8 mouse cellular contexts compared by ENCODE assay signal in genomic region chr4:62998908-62999307, GRCm38 (mm10). TPM values are rescaled to one million over a fixed set of nuclear protein-coding genes. Genes with fewer than 3 reads are reported as not detected.
DNase-seq lines count a peak whose midpoint lies in the region; ATAC-seq lines count a peak whose summit lies in the region.

No protein-coding gene starts in this region.

- H3K4me3 ChIP-seq in lung, embryonic 16.5 days (ENCODE audit: low read length) = no peak overlapping the region
- H3K4me3 ChIP-seq in embryonic facial prominence, embryonic 13.5 days = no peak overlapping the region
- H3K4me3 ChIP-seq in hindbrain, embryonic 12.5 days = no peak overlapping the region
- H3K4me3 ChIP-seq in liver, embryonic 13.5 days (replicated peaks) = no peak overlapping the region

- H3K4me2 ChIP-seq in lung, embryonic 16.5 days (ENCODE audit: low read depth, low read length) = peak overlapping the region; percentile 19; the same call in 1 of the 2 replicates
- peak overlapping the region; percentile 30 for H3K4me2 ChIP-seq in embryonic facial prominence, embryonic 13.5 days
- H3K4me2 ChIP-seq in hindbrain, embryonic 12.5 days (replicated peaks) = no peak overlapping the region; the same call in 1 of the 2 replicates
- no peak overlapping the region for H3K4me2 ChIP-seq in liver, embryonic 13.5 days

- peak; percentile 73 for ATAC-seq in lung, embryonic 16.5 days (ENCODE audit: low read depth)
- 0 out of 2 replicates have a peak, but pooled peaks have one; percentile 28 for ATAC-seq in embryonic facial prominence, embryonic 13.5 days (ENCODE audit: insufficient number of reproducible peaks, insufficient read depth, low FRiP score, low TSS enrichment, low read depth)
- peak; percentile 68 for ATAC-seq in hindbrain, embryonic 12.5 days (ENCODE audit: low FRiP score)
- ATAC-seq in liver, embryonic 13.5 days (ENCODE audit: low read depth) = peak; percentile 26; the same call in 1 of the 2 replicates
- ATAC-seq in granulocyte monocyte progenitor cell, adult 5-6 weeks (replicated peaks; ENCODE audit: poor library complexity, severe bottlenecking) = no peak

- peaks cover 36% of the 10 kb centered on the region for H3K4me1 ChIP-seq in lung, embryonic 16.5 days (replicated peaks; ENCODE audit: control insufficient read depth, insufficient read depth, low read length)
- peaks cover 48% of the 10 kb centered on the region for H3K4me1 ChIP-seq in embryonic facial prominence, embryonic 13.5 days
- H3K4me1 ChIP-seq in hindbrain, embryonic 12.5 days = peaks cover 38% of the 10 kb centered on the region
- H3K4me1 ChIP-seq in liver, embryonic 13.5 days (replicated peaks) = peaks cover 26% of the 10 kb centered on the region

- peak overlapping the region; percentile 92 for H3K27ac ChIP-seq in lung, embryonic 16.5 days (ENCODE audit: low read length)
- peak overlapping the region; percentile 81 for H3K27ac ChIP-seq in embryonic facial prominence, embryonic 13.5 days
- peak overlapping the region; percentile 76 for H3K27ac ChIP-seq in hindbrain, embryonic 12.5 days
- peak overlapping the region; percentile 75 for H3K27ac ChIP-seq in liver, embryonic 13.5 days

- H3K36me3 ChIP-seq in lung, embryonic 16.5 days (ENCODE audit: control insufficient read depth, insufficient read depth, low read length) = no peaks in the 10 kb centered on the region
- H3K36me3 ChIP-seq in embryonic facial prominence, embryonic 13.5 days = peaks cover 15% of the 10 kb centered on the region
- no peaks in the 10 kb centered on the region; the same call in 1 of the 2 replicates for H3K36me3 ChIP-seq in hindbrain, embryonic 12.5 days
- H3K36me3 ChIP-seq in liver, embryonic 13.5 days = no peaks in the 10 kb centered on the region

- DNase-seq in lung, adult 18-20 months = no peak
- no peak for DNase-seq in liver, embryonic 13.5 days
- no peak for DNase-seq in embryo, embryonic 9.5 days (ENCODE audit: extremely low spot score)
- DNase-seq in left cerebral cortex, adult 8-10 months (ENCODE audit: low spot score in 2 of 2) = no peak

- no peaks in the 10 kb centered on the region for H3K9me3 ChIP-seq in lung, embryonic 16.5 days (ENCODE audit: control insufficient read depth, low read length)
- peaks cover 5% of the 10 kb centered on the region; the same call in 1 of the 2 replicates for H3K9me3 ChIP-seq in embryonic facial prominence, embryonic 13.5 days
- H3K9me3 ChIP-seq in hindbrain, embryonic 12.5 days (replicated peaks) = no peaks in the 10 kb centered on the region
- H3K9me3 ChIP-seq in liver, embryonic 13.5 days (replicated peaks) = no peaks in the 10 kb centered on the region

- peak overlapping the region; percentile 45; the same call in 1 of the 2 replicates for H3K9ac ChIP-seq in lung, embryonic 16.5 days (ENCODE audit: low read length)
- peak overlapping the region; percentile 32; the same call in 1 of the 2 replicates for H3K9ac ChIP-seq in embryonic facial prominence, embryonic 13.5 days
- H3K9ac ChIP-seq in hindbrain, embryonic 12.5 days = no peak overlapping the region
- no peak overlapping the region for H3K9ac ChIP-seq in liver, embryonic 13.5 days

- no peaks in the 10 kb centered on the region for H3K27me3 ChIP-seq in lung, embryonic 16.5 days (ENCODE audit: control insufficient read depth, insufficient read depth, low read depth, low read length)
- no peaks in the 10 kb centered on the region for H3K27me3 ChIP-seq in embryonic facial prominence, embryonic 13.5 days
- H3K27me3 ChIP-seq in hindbrain, embryonic 12.5 days = no peaks in the 10 kb centered on the region
- H3K27me3 ChIP-seq in liver, embryonic 13.5 days = no peaks in the 10 kb centered on the region

- WGBS in lung, embryonic 16.5 days = 15% methylated on average over 6 of the region's 6 CpGs
- 38% methylated on average over 6 of the region's 6 CpGs for WGBS in embryonic facial prominence, embryonic 13.5 days
- WGBS in hindbrain, embryonic 12.5 days = 42% methylated on average over 6 of the region's 6 CpGs
- WGBS in liver, embryonic 13.5 days (ENCODE audit: insufficient replicate concordance) = 62% methylated on average over 6 of the region's 6 CpGs

RNA-seq across cellular contexts. Expression of gene Zfp618, which starts 33.5 kb away (rescaled TPM):
- 26.7 TPM in 2 replicates for polyA plus RNA-seq in lung, embryonic 16.5 days (2015; fragmentation: Nextera tagmentation; extraction: Ambion mirVana)
- polyA plus RNA-seq in embryonic facial prominence, embryonic 13.5 days (2015; fragmentation: Nextera tagmentation; extraction: Ambion mirVana) = 33.3 and 40.4 TPM in 2 replicates
- polyA plus RNA-seq in hindbrain, embryonic 12.5 days (2016; fragmentation: Nextera tagmentation; extraction: Ambion mirVana) = 55.6 and 57.8 TPM in 2 replicates
- polyA plus RNA-seq in liver, embryonic 13.5 days (2015; fragmentation: Nextera tagmentation; extraction: Ambion mirVana) = 2.1 and 4.3 TPM in 2 replicates
- total RNA-seq in granulocyte monocyte progenitor cell, adult 5-6 weeks (2014; fragmentation: Nextera tagmentation) = 0.34 and 0.38 TPM in 2 replicates
- total RNA-seq in granulocyte monocyte progenitor cell, adult 5-6 weeks (2017) = 0.26 TPM in 1 of 2 replicates, not detected in the other
- total RNA-seq in left cerebral cortex, adult 8-10 months (2022) = 1 to 10 TPM; 3.6 to 5.8 (median 4.7) TPM

Comparison
In these comparisons a context has a peak if more than half of its experiments do, and no peak if none do; other contexts are left out.
1. H3K4me2 ChIP-seq: peak in lung, embryonic 16.5 days (single experiment) and embryonic facial prominence, embryonic 13.5 days (single experiment); none in hindbrain, embryonic 12.5 days (single experiment) and liver, embryonic 13.5 days (single experiment).
2. H3K9ac ChIP-seq: peak in lung, embryonic 16.5 days (single experiment) and embryonic facial prominence, embryonic 13.5 days (single experiment); none in hindbrain, embryonic 12.5 days (single experiment) and liver, embryonic 13.5 days (single experiment).
3. Peak in every context shown above with its lines, with median percentiles within 50 percentile points of each other: H3K27ac ChIP-seq.